Mouse (Mus musculus): ENCODE measurements around the gene Ada. TPM values are rescaled to one million over a fixed set of nuclear protein-coding genes. Genes with fewer than 3 reads are reported as not detected.

Gene Ada
- total and polyA plus RNA-seq, 3 experiments, result 18.0 to 24.0 (median 19.9) TPM

GRCm38 (mm10) chr2:163686886-163687285 is 63.2 kb downstream of the Ada start:
- Histone ChIP-seq H3K4me2 (ENCODE audit: insufficient read depth, low read depth, poor library complexity, severe bottlenecking) (peak overlapping the region; percentile 38; the same call in 1 of the 2 replicates), H3K79me2 (replicated peaks; ENCODE audit: control insufficient read depth, extremely low read depth, insufficient read depth, poor library complexity, severe bottlenecking) (peaks cover 100% of the 10 kb centered on the region), H3K27ac (ENCODE audit: insufficient read depth, low read depth) (peak overlapping the region; percentile 76), H3K9me3 (replicated peaks; ENCODE audit: low read length) (no peaks in the 10 kb centered on the region), H3K4me1 (ENCODE audit: control insufficient read depth in 1 of 2, insufficient read depth in 2 of 2) (peaks cover 31 to 92% of the 10 kb centered on the region in 2 experiments), H3K36me3 (replicated peaks in 1 of 2; ENCODE audit: control insufficient read depth in 1 of 2, insufficient read depth in 1 of 2, low read length in 1 of 2) (peaks cover 2 to 63% of the 10 kb centered on the region in 2 experiments), H3K4me3 (replicated peaks in 1 of 3; ENCODE audit: low read depth in 2 of 3, low read length in 2 of 3, poor library complexity in 1 of 3) (no peak overlapping the region), H3K27me3 (replicated peaks) (no peaks in the 10 kb centered on the region), H3K9ac (ENCODE audit: insufficient read depth, low read depth) (peak overlapping the region; percentile 50; the same call in 1 of the 2 replicates)
- no peak for TF ChIP-seq USF1 (IDR thresholded peaks at IDR 0.05; ENCODE audit: low read depth, low read length)
- TF ChIP-seq MAX (IDR thresholded peaks at IDR 0.05; ENCODE audit: low read length), result no peak
- TF ChIP-seq IRF4 (IDR thresholded peaks at IDR 0.05; ENCODE audit: low read depth, low read length), result no peak
- TF ChIP-seq USF2 (conservative IDR thresholded peaks at IDR 0.05; ENCODE audit: low read depth, low read length), result no peak
- no peak for TF ChIP-seq UBTF (IDR thresholded peaks at IDR 0.05; ENCODE audit: low read depth, low read length)
- TF ChIP-seq MXI1 (IDR thresholded peaks at IDR 0.05; ENCODE audit: low read depth, low read length), result no peak
- TF ChIP-seq EP300 (IDR thresholded peaks at IDR 0.05; ENCODE audit: low read length), result no peak
- TF ChIP-seq MAZ (IDR thresholded peaks at IDR 0.05; ENCODE audit: low read depth, low read length), result no peak
- TF ChIP-seq HCFC1 (IDR thresholded peaks at IDR 0.05; ENCODE audit: low read depth, low read length), result no peak
- no peak for TF ChIP-seq E2F4 (IDR thresholded peaks at IDR 0.05; ENCODE audit: insufficient replicate concordance, low read depth, low read length)
- no peak for TF ChIP-seq ZC3H11A (IDR thresholded peaks at IDR 0.05; ENCODE audit: low read depth, low read length)
- no peak for TF ChIP-seq POLR2A (IDR thresholded peaks at IDR 0.05; ENCODE audit: low read depth, low read length)
- TF ChIP-seq RAD21 (IDR thresholded peaks at IDR 0.05; ENCODE audit: low read depth, low read length), result no peak
- no peak for TF ChIP-seq RCOR1 (conservative IDR thresholded peaks at IDR 0.05; ENCODE audit: low read depth, low read length)
- TF ChIP-seq NRF1 (IDR thresholded peaks at IDR 0.05; ENCODE audit: low read depth, low read length), result no peak
- no peak for TF ChIP-seq MYC (IDR thresholded peaks at IDR 0.05; ENCODE audit: low read depth, low read length)
- no peak for TF ChIP-seq MEF2A (IDR thresholded peaks at IDR 0.05; ENCODE audit: borderline replicate concordance, low read depth, low read length)
- TF ChIP-seq ZMIZ1 (IDR thresholded peaks at IDR 0.05; ENCODE audit: low read depth, low read length), result no peak
- in situ Hi-C loops (cut with MboI; ENCODE audit: low pct_ligation_motif_present, low pct_unique_long_range_greater_than_20kb, low sequenced_read_pairs) (no loop called here), dilution Hi-C loops (cut with MboI; ENCODE audit: extremely low pct_ligation_motif_present, extremely low pct_unique_long_range_greater_than_20kb, low sequenced_read_pairs) (no loop called here)
- no peak for DNase-seq (ENCODE audit: extremely low read depth)

- no peak for DNase-seq (ENCODE audit: extremely low read depth)
- TF ChIP-seq POLR2A (IDR thresholded peaks at IDR 0.05; ENCODE audit: low read depth, low read length), result no peak
- no peak for TF ChIP-seq NELFE (IDR thresholded peaks at IDR 0.05; ENCODE audit: low read depth, low read length)
- no peak for TF ChIP-seq NRF1 (IDR thresholded peaks at IDR 0.05; ENCODE audit: low read depth, low read length)
- TF ChIP-seq POLR2AphosphoS2 (IDR thresholded peaks at IDR 0.05; ENCODE audit: low read depth, low read length), result no peak
- no peak for TF ChIP-seq SIN3A (IDR thresholded peaks at IDR 0.05; ENCODE audit: low read length)
- Histone ChIP-seq H3K27me3 (replicated peaks) (no peaks in the 10 kb centered on the region), H3K4me2 (ENCODE audit: insufficient read depth, low read depth, poor library complexity, severe bottlenecking) (peak overlapping the region; percentile 38), H3K9me3 (replicated peaks; ENCODE audit: low read length) (no peaks in the 10 kb centered on the region), H3K9ac (ENCODE audit: insufficient read depth, low read depth) (peak overlapping the region; percentile 50), H3K36me3 (replicated peaks in 1 of 2; ENCODE audit: control insufficient read depth in 1 of 2, insufficient read depth in 1 of 2, low read length in 1 of 2) (peaks cover 3 to 62% of the 10 kb centered on the region in 2 experiments), H3K4me1 (ENCODE audit: control insufficient read depth in 1 of 2, insufficient read depth in 2 of 2) (peaks cover 35 to 92% of the 10 kb centered on the region in 2 experiments), H3K27ac (ENCODE audit: insufficient read depth, low read depth) (peak overlapping the region; percentile 76), H3K79me2 (replicated peaks; ENCODE audit: control insufficient read depth, extremely low read depth, insufficient read depth, poor library complexity, severe bottlenecking) (peaks cover 100% of the 10 kb centered on the region), H3K4me3 (replicated peaks in 1 of 3; ENCODE audit: low read depth in 2 of 3, low read length in 2 of 3, poor library complexity in 1 of 3) (no peak overlapping the region)
- in situ Hi-C loops (cut with MboI; ENCODE audit: low pct_ligation_motif_present, low pct_unique_long_range_greater_than_20kb, low sequenced_read_pairs) (no loop called here), dilution Hi-C loops (cut with MboI; ENCODE audit: extremely low pct_ligation_motif_present, extremely low pct_unique_long_range_greater_than_20kb, low sequenced_read_pairs) (no loop called here)
Measured at GRCm38 (mm10) chr2:163686233-163686632, 63.8 kb downstream of the Ada start.

Data from CH12.LX (cell line).